9 mouse cellular contexts compared by ENCODE assay signal in genomic region chrX:122396781-122397581, GRCm38 (mm10). TPM values are rescaled to one million over a fixed set of nuclear protein-coding genes. Genes with fewer than 3 reads are reported as not detected.
A peak's percentile ranks its signal among the peaks of the same experiment; 100 is the strongest.
DNase-seq lines count a peak whose midpoint lies in the region; ATAC-seq and TF ChIP-seq lines count a peak whose summit lies in the region.
"Had no signal": no experiment of that assay in that cellular context is flagged by ENCODE, and none has a peak within 500 bp of the region (broad histone marks: within the 10 kb centered on the region; RNA-seq: fewer than 3 reads in every experiment).

Gene Nap1l3, minus strand, starts transcription at chrX:122397401.

- no peaks in the 10 kb centered on the region for H3K36me3 ChIP-seq in C2C12 (ENCODE audit: control insufficient read depth, insufficient read depth)
- no peaks in the 10 kb centered on the region for H3K36me3 ChIP-seq in heart, embryonic 11.5 days (ENCODE audit: control insufficient read depth, insufficient read depth, low read length)
- no peaks in the 10 kb centered on the region for H3K36me3 ChIP-seq in kidney, embryonic 14.5 days (ENCODE audit: control insufficient read depth, insufficient read depth, low read length)
- no peaks in the 10 kb centered on the region for H3K36me3 ChIP-seq in limb, embryonic 13.5 days
- no peaks in the 10 kb centered on the region for H3K36me3 ChIP-seq in midbrain, embryonic 14.5 days (ENCODE audit: control insufficient read depth, insufficient read depth, low read length)

- peak within 1 kb of the TSS; percentile 57 for H3K4me2 ChIP-seq in heart, embryonic 11.5 days
- H3K4me2 ChIP-seq in kidney, embryonic 14.5 days (replicated peaks; ENCODE audit: low read depth, low read length): peak within 1 kb of the TSS; percentile 45
- H3K4me2 ChIP-seq in limb, embryonic 13.5 days (replicated peaks): peak within 1 kb of the TSS; percentile 61
- H3K4me2 ChIP-seq in midbrain, embryonic 14.5 days (ENCODE audit: low read length): peak within 1 kb of the TSS; percentile 46

- H3K4me3 ChIP-seq in C2C12 (ENCODE audit: insufficient read depth, poor library complexity, severe bottlenecking): no peak within 1 kb of the TSS
- peak within 1 kb of the TSS; percentile 56 for H3K4me3 ChIP-seq in brown adipose tissue, adult 24 weeks (ENCODE audit: insufficient read depth, low read depth, low read length)
- peak within 1 kb of the TSS; percentile 59 for H3K4me3 ChIP-seq in heart, embryonic 11.5 days (ENCODE audit: low read depth, low read length)
- H3K4me3 ChIP-seq in kidney, embryonic 14.5 days (ENCODE audit: low read length): peak within 1 kb of the TSS; percentile 51
- H3K4me3 ChIP-seq in limb, embryonic 13.5 days: peak within 1 kb of the TSS; percentile 57
- H3K4me3 ChIP-seq in midbrain, embryonic 14.5 days (replicated peaks; ENCODE audit: low read depth, low read length): peak within 1 kb of the TSS; percentile 51

- peak; percentile 87 for DNase-seq in midbrain, embryonic 14.5 days
- peak; percentile 6 to 21 for DNase-seq in spleen, postnatal 10 days (ENCODE audit: low spot score in 2 of 2)

- WGBS in heart, embryonic 11.5 days (ENCODE audit: insufficient replicate concordance): 3% methylated on average over 32 of the region's 39 CpGs
- 14% methylated on average over 39 of the region's 39 CpGs for WGBS in kidney, embryonic 14.5 days
- 3% methylated on average over 37 of the region's 39 CpGs for WGBS in limb, embryonic 13.5 days
- 12% methylated on average over 39 of the region's 39 CpGs for WGBS in midbrain, embryonic 14.5 days

- no peaks in the 10 kb centered on the region for H3K79me2 ChIP-seq in C2C12 (ENCODE audit: control insufficient read depth, insufficient read depth)

- no peaks in the 10 kb centered on the region for H3K27me3 ChIP-seq in C2C12 (ENCODE audit: control insufficient read depth, insufficient read depth, insufficient read length)
- H3K27me3 ChIP-seq in heart, embryonic 11.5 days (ENCODE audit: control insufficient read depth, insufficient read depth, low read length): no peaks in the 10 kb centered on the region
- no peaks in the 10 kb centered on the region for H3K27me3 ChIP-seq in kidney, embryonic 14.5 days (ENCODE audit: control insufficient read depth, insufficient read depth, low read length)
- no peaks in the 10 kb centered on the region for H3K27me3 ChIP-seq in limb, embryonic 13.5 days
- H3K27me3 ChIP-seq in midbrain, embryonic 14.5 days (ENCODE audit: control insufficient read depth, insufficient read depth, low read length): no peaks in the 10 kb centered on the region

- no peaks in the 10 kb centered on the region for H3K4me1 ChIP-seq in brown adipose tissue, adult 24 weeks (ENCODE audit: control insufficient read depth, insufficient read depth, insufficient read length, low read length)
- no peaks in the 10 kb centered on the region for H3K4me1 ChIP-seq in heart, embryonic 11.5 days (ENCODE audit: control insufficient read depth, insufficient read depth, low read length)
- no peaks in the 10 kb centered on the region for H3K4me1 ChIP-seq in kidney, embryonic 14.5 days (ENCODE audit: control insufficient read depth, insufficient read depth, low read length)
- H3K4me1 ChIP-seq in limb, embryonic 13.5 days: no peaks in the 10 kb centered on the region
- no peaks in the 10 kb centered on the region for H3K4me1 ChIP-seq in midbrain, embryonic 14.5 days (ENCODE audit: control insufficient read depth, insufficient read depth, low read length)

- ATAC-seq in erythroid progenitor cell, adult 5-6 weeks (replicated peaks; ENCODE audit: low FRiP score, poor library complexity, severe bottlenecking): peak; percentile 54
- ATAC-seq in heart, embryonic 11.5 days (replicated peaks; ENCODE audit: insufficient number of reproducible peaks, low FRiP score, low TSS enrichment): peak; percentile 93
- peak; percentile 99 for ATAC-seq in kidney, embryonic 14.5 days (ENCODE audit: low FRiP score, low TSS enrichment)
- ATAC-seq in limb, embryonic 13.5 days (ENCODE audit: low FRiP score, low read depth): peak; percentile 99
- ATAC-seq in midbrain, embryonic 14.5 days (ENCODE audit: low FRiP score, low TSS enrichment): peak; percentile 98

- H3K9me3 ChIP-seq in heart, embryonic 11.5 days (replicated peaks; ENCODE audit: control insufficient read depth, low read length): no peaks in the 10 kb centered on the region
- H3K9me3 ChIP-seq in kidney, embryonic 14.5 days (ENCODE audit: control insufficient read depth, low read length): no peaks in the 10 kb centered on the region
- no peaks in the 10 kb centered on the region for H3K9me3 ChIP-seq in limb, embryonic 13.5 days
- H3K9me3 ChIP-seq in midbrain, embryonic 14.5 days (ENCODE audit: control insufficient read depth, low read length): no peaks in the 10 kb centered on the region

- H3ac ChIP-seq in C2C12 (ENCODE audit: control insufficient read depth, insufficient read length, low read depth): peak within 1 kb of the TSS; percentile 40

- H3K9ac ChIP-seq in heart, embryonic 11.5 days (ENCODE audit: low read depth, low read length): peak within 1 kb of the TSS; percentile 62
- peak within 1 kb of the TSS; percentile 46; the same call in 1 of the 2 replicates for H3K9ac ChIP-seq in kidney, embryonic 14.5 days (ENCODE audit: low read depth, low read length)
- H3K9ac ChIP-seq in limb, embryonic 13.5 days: peak within 1 kb of the TSS; percentile 63
- H3K9ac ChIP-seq in midbrain, embryonic 14.5 days (replicated peaks; ENCODE audit: low read length): peak within 1 kb of the TSS; percentile 72

- no peak within 1 kb of the TSS for H3K27ac ChIP-seq in brown adipose tissue, adult 24 weeks (replicated peaks; ENCODE audit: low read depth, low read length)
- no peak within 1 kb of the TSS; the same call in 1 of the 2 replicates for H3K27ac ChIP-seq in heart, embryonic 11.5 days (ENCODE audit: low read depth, low read length)
- H3K27ac ChIP-seq in kidney, embryonic 14.5 days (ENCODE audit: low read depth, low read length): no peak within 1 kb of the TSS
- H3K27ac ChIP-seq in limb, embryonic 13.5 days: no peak within 1 kb of the TSS
- peak within 1 kb of the TSS; percentile 87 for H3K27ac ChIP-seq in midbrain, embryonic 14.5 days (replicated peaks; ENCODE audit: low read depth, low read length)

- no peaks in the 10 kb centered on the region for H3K79me3 ChIP-seq in C2C12 (ENCODE audit: low read depth)

- no peak for TF ChIP-seq CTCF in C2C12 (IDR thresholded peaks at IDR 0.05; ENCODE audit: control insufficient read depth, insufficient read depth, insufficient read length)

TF ChIP-seq in C2C12, 6 proteins besides CTCF, POLR2A, EP300 and RAD21:
- TF ChIP-seq FOSL1 (IDR thresholded peaks at IDR 0.05; ENCODE audit: insufficient read depth, low read length, poor library complexity, severe bottlenecking) (no peak), CEBPB (IDR thresholded peaks at IDR 0.05; ENCODE audit: low read depth) (no peak), MYOG (IDR thresholded peaks at IDR 0.05; ENCODE audit: control insufficient read depth, extremely low read depth, insufficient read length) (no peak), USF1 (IDR thresholded peaks at IDR 0.05; ENCODE audit: low read depth) (no peak), MAX (IDR thresholded peaks at IDR 0.05) (no peak), MYOD1 (IDR thresholded peaks at IDR 0.05; ENCODE audit: control insufficient read depth, insufficient read length, low read depth) (no peak)

RNA-seq across cellular contexts. Expression of gene Nap1l3, which starts in this region (rescaled TPM):
- polyA plus RNA-seq in C2C12 (2012; fragmentation: generic; extraction: Trizol): 0.02 TPM
- 0.59 TPM in 1 of 2 replicates, not detected in the other for polyA plus RNA-seq in brown adipose tissue, adult 24 weeks (2012; ENCODE audit: insufficient read depth, insufficient read length, missing spikeins)
- total RNA-seq in erythroid progenitor cell, adult 5-6 weeks (2015; ENCODE audit: low replicate concordance): 1.7 TPM in 1 of 2 replicates, not detected in the other
- 0.64 TPM in 1 of 2 replicates, not detected in the other for total RNA-seq in erythroid progenitor cell, adult 5-6 weeks (2017; ENCODE audit: low replicate concordance)
- polyA plus RNA-seq in heart, embryonic 11.5 days (2014; fragmentation: Nextera tagmentation; extraction: Ambion mirVana): 3.4 and 5.3 TPM in 2 replicates
- 2.9 and 3.0 TPM in 2 replicates for polyA plus RNA-seq in kidney, embryonic 14.5 days (2014; fragmentation: Nextera tagmentation; extraction: Ambion mirVana)
- 5.8 and 6.3 TPM in 2 replicates for polyA plus RNA-seq in limb, embryonic 13.5 days (2015; fragmentation: Nextera tagmentation; extraction: Ambion mirVana)
- polyA plus RNA-seq in midbrain, embryonic 14.5 days (2014; fragmentation: Nextera tagmentation; extraction: Ambion mirVana): 65.9 and 68.5 TPM in 2 replicates
- total RNA-seq: MEL had no signal
